29 mouse cellular contexts compared by ENCODE assay signal in the genomic region with DNA sequence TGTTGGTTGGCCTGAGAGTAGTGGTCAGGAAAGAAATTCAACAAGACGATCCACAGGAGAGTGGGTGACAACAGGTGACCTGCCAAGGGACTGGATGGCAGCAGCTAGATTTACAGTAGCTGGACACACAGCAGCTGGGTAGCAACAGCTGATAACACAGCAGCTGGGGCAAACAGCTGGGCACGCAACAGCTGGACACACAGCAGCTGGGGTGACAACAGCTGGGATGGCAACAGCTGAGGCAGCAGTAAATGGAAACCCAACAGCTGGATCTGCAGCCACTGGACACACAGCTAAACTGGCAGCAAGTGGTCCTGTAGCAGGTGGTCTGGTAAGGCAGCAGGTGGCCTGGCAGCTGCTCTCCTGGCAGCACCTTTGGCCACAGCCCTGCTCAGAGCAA. TPM values are rescaled to one million over a fixed set of nuclear protein-coding genes. Genes with fewer than 3 reads are reported as not detected.
DNase-seq lines count a peak whose midpoint lies in the region; ATAC-seq and TF ChIP-seq lines count a peak whose summit lies in the region.
"Had no signal": no experiment of that assay in that cellular context is flagged by ENCODE, and none has a peak within 500 bp of the region (broad histone marks: within the 10 kb centered on the region; RNA-seq: fewer than 3 reads in every experiment).

No protein-coding gene starts in this region.

- H3K9me3 ChIP-seq in G1E (replicated peaks): peaks cover 18% of the 10 kb centered on the region
- H3K9me3 ChIP-seq in forebrain, embryonic 13.5 days (replicated peaks): no peaks in the 10 kb centered on the region; the same call in 1 of the 2 replicates
- H3K9me3 ChIP-seq in forebrain, embryonic 14.5 days (replicated peaks; ENCODE audit: control insufficient read depth, low read length): no peaks in the 10 kb centered on the region
- H3K9me3 ChIP-seq: embryonic facial prominence, embryonic 13.5 days; embryonic facial prominence, embryonic 15.5 days; forebrain, embryonic 12.5 days had no signal

- H3K9ac ChIP-seq in forebrain, embryonic 13.5 days: no peak overlapping the region
- H3K9ac ChIP-seq in forebrain, embryonic 14.5 days (ENCODE audit: low read length): no peak overlapping the region
- H3K9ac ChIP-seq: embryonic facial prominence, embryonic 13.5 days; embryonic facial prominence, embryonic 15.5 days; forebrain, embryonic 12.5 days had no signal

- no peaks in the 10 kb centered on the region for H3K27me3 ChIP-seq in C2C12 (ENCODE audit: control insufficient read depth, insufficient read depth, insufficient read length)
- no peaks in the 10 kb centered on the region for H3K27me3 ChIP-seq in G1E (ENCODE audit: insufficient read depth, low read length)
- H3K27me3 ChIP-seq in forebrain, embryonic 13.5 days: no peaks in the 10 kb centered on the region
- no peaks in the 10 kb centered on the region for H3K27me3 ChIP-seq in forebrain, embryonic 14.5 days (replicated peaks; ENCODE audit: control insufficient read depth, insufficient read depth, low read length)
- H3K27me3 ChIP-seq: embryonic facial prominence, embryonic 13.5 days; embryonic facial prominence, embryonic 15.5 days; forebrain, embryonic 12.5 days had no signal

- no peak for TF ChIP-seq CTCF in C2C12 (IDR thresholded peaks at IDR 0.05; ENCODE audit: control insufficient read depth, insufficient read depth, insufficient read length)
- no peak for TF ChIP-seq CTCF in G1E (IDR thresholded peaks at IDR 0.05; ENCODE audit: low read depth, low read length)

- no peak overlapping the region for H3ac ChIP-seq in C2C12 (ENCODE audit: control insufficient read depth, insufficient read length, low read depth)

- H3K4me2 ChIP-seq in forebrain, embryonic 13.5 days: no peak overlapping the region
- H3K4me2 ChIP-seq in forebrain, embryonic 14.5 days (ENCODE audit: low read length): no peak overlapping the region
- H3K4me2 ChIP-seq: embryonic facial prominence, embryonic 13.5 days; embryonic facial prominence, embryonic 15.5 days; forebrain, embryonic 12.5 days had no signal

- no peaks in the 10 kb centered on the region for H3K79me3 ChIP-seq in C2C12 (ENCODE audit: low read depth)

- H3K36me3 ChIP-seq in C2C12 (ENCODE audit: control insufficient read depth, insufficient read depth) (no peaks in the 10 kb centered on the region), G1E (replicated peaks) (no peaks in the 10 kb centered on the region)
- no peaks in the 10 kb centered on the region for H3K36me3 ChIP-seq in forebrain, embryonic 13.5 days (ENCODE audit: poor library complexity, severe bottlenecking)
- H3K36me3 ChIP-seq in forebrain, embryonic 14.5 days (ENCODE audit: control insufficient read depth, insufficient read depth, low read length): no peaks in the 10 kb centered on the region
- H3K36me3 ChIP-seq: embryonic facial prominence, embryonic 13.5 days; embryonic facial prominence, embryonic 15.5 days; forebrain, embryonic 10.5 days; forebrain, embryonic 12.5 days had no signal

- H3K4me3 ChIP-seq in C2C12 (ENCODE audit: insufficient read depth, poor library complexity, severe bottlenecking) (no peak overlapping the region), G1E (ENCODE audit: low read depth, low read length) (0 out of 2 replicates have a peak overlapping the region, but pooled peaks have one; percentile 4)
- no peak overlapping the region for H3K4me3 ChIP-seq in forebrain, embryonic 13.5 days
- no peak overlapping the region for H3K4me3 ChIP-seq in forebrain, embryonic 14.5 days (ENCODE audit: low read depth, low read length)
- H3K4me3 ChIP-seq: embryonic facial prominence, embryonic 13.5 days; embryonic facial prominence, embryonic 15.5 days; erythroblast, embryonic 14.5 days; forebrain, embryonic 10.5 days; forebrain, embryonic 12.5 days had no signal

- WGBS in forebrain, embryonic 13.5 days: 76% methylated on average over 2 of the region's 2 CpGs
- 87% methylated on average over 2 of the region's 2 CpGs for WGBS in forebrain, embryonic 14.5 days

- no peaks in the 10 kb centered on the region for H3K79me2 ChIP-seq in C2C12 (ENCODE audit: control insufficient read depth, insufficient read depth)

- ATAC-seq in G1E (ENCODE audit: extremely low read depth, insufficient number of reproducible peaks, low FRiP score, poor library complexity, severe bottlenecking): no peak
- no peak for ATAC-seq in forebrain, embryonic 13.5 days
- ATAC-seq in forebrain, embryonic 14.5 days: no peak
- ATAC-seq: CD4-positive, CD25-positive, alpha-beta regulatory T cell, adult 4 months; forebrain, embryonic 16.5 days had no signal

- peak; percentile 84 for DNase-seq in heart, adult 11 months
- no peak for DNase-seq in heart, adult 8-10 months (ENCODE audit: low spot score)
- no peak for DNase-seq in G1E (ENCODE audit: low spot score)
- no peak for DNase-seq in forebrain, embryonic 14.5 days (ENCODE audit: low spot score)
- DNase-seq: adrenal gland, adult 2 months; adrenal gland, postnatal 10 days; adrenal gland, postnatal 25 days; cerebellum, adult 11 months; cerebellum, adult 2 months; cerebellum, adult 9-10 months; cerebellum, postnatal 14 days; cerebellum, postnatal 36 days; embryo, embryonic 11 days had no signal

- no peaks in the 10 kb centered on the region for H3K4me1 ChIP-seq in G1E (ENCODE audit: insufficient read depth, low read depth, low read length)
- peaks cover 9% of the 10 kb centered on the region for H3K4me1 ChIP-seq in forebrain, embryonic 13.5 days
- no peaks in the 10 kb centered on the region for H3K4me1 ChIP-seq in forebrain, embryonic 14.5 days (ENCODE audit: control insufficient read depth, insufficient read depth, low read length)
- H3K4me1 ChIP-seq: embryonic facial prominence, embryonic 13.5 days; embryonic facial prominence, embryonic 15.5 days had no signal

- H3K27ac ChIP-seq in forebrain, embryonic 13.5 days: no peak overlapping the region
- H3K27ac ChIP-seq in forebrain, embryonic 14.5 days (ENCODE audit: low read depth, low read length): no peak overlapping the region
- H3K27ac ChIP-seq: embryonic facial prominence, embryonic 13.5 days; embryonic facial prominence, embryonic 15.5 days; forebrain, embryonic 10.5 days; forebrain, embryonic 12.5 days had no signal

TF ChIP-seq in C2C12, 6 proteins besides CTCF, POLR2A, EP300 and RAD21:
- peak; percentile 86 for TF ChIP-seq MYOD1 (IDR thresholded peaks at IDR 0.05; ENCODE audit: control insufficient read depth, insufficient read length, low read depth)
- no peak for TF ChIP-seq USF1 (IDR thresholded peaks at IDR 0.05; ENCODE audit: low read depth)

RNA-seq across cellular contexts. Expression of a gene that starts 4.7 kb away (rescaled TPM):
- not detected for total RNA-seq in heart, adult 8-10 months (2022)
- polyA plus RNA-seq in C2C12 (2012; fragmentation: generic; extraction: Trizol) (not detected), G1E (2012) (not detected in 2 replicates)
- total RNA-seq in G1E (2014; fragmentation: Nextera tagmentation) (not detected in 2 replicates), G1E (2017) (not detected in 2 replicates)
- polyA plus RNA-seq in forebrain, embryonic 13.5 days (2015; fragmentation: Nextera tagmentation; extraction: Ambion mirVana): not detected in 2 replicates
- not detected in 2 replicates for polyA plus RNA-seq in forebrain, embryonic 14.5 days (2014; fragmentation: Nextera tagmentation; extraction: Ambion mirVana)
- total RNA-seq: adrenal gland, adult 2 months; adrenal gland, postnatal 10 days; adrenal gland, postnatal 25 days; adrenal gland, postnatal 4 days; CH12.LX; common myeloid progenitor, adult 5-6 weeks; MEL had no signal
- polyA plus RNA-seq: adrenal gland, adult 2 months; brain, embryonic 14.5 days; CD4-positive, CD25-positive, alpha-beta regulatory T cell, adult 4 months; cerebellum, adult 2 months; embryonic facial prominence, embryonic 11.5 days; embryonic facial prominence, embryonic 13.5 days; erythroblast, embryonic 14.5 days; forebrain, embryonic 10.5 days; forebrain, embryonic 12.5 days; forebrain, embryonic 16.5 days; frontal cortex, adult 2 months had no signal

RNA-seq across cellular contexts. Expression of a gene that starts 8.9 kb away (rescaled TPM):
- total RNA-seq in heart, adult 8-10 months (2022): not detected
- not detected for polyA plus RNA-seq in C2C12 (2012; fragmentation: generic; extraction: Trizol)
- total RNA-seq in G1E (2014; fragmentation: Nextera tagmentation): not detected in 2 replicates
- not detected in 2 replicates for total RNA-seq in G1E (2017)
- not detected in 2 replicates for polyA plus RNA-seq in G1E (2012)
- not detected in 2 replicates for polyA plus RNA-seq in forebrain, embryonic 13.5 days (2015; fragmentation: Nextera tagmentation; extraction: Ambion mirVana)
- not detected in 2 replicates for polyA plus RNA-seq in forebrain, embryonic 14.5 days (2014; fragmentation: Nextera tagmentation; extraction: Ambion mirVana)
- total RNA-seq: adrenal gland, adult 2 months; adrenal gland, postnatal 10 days; adrenal gland, postnatal 25 days; adrenal gland, postnatal 4 days; CH12.LX; common myeloid progenitor, adult 5-6 weeks; MEL had no signal
- polyA plus RNA-seq: adrenal gland, adult 2 months; brain, embryonic 14.5 days; CD4-positive, CD25-positive, alpha-beta regulatory T cell, adult 4 months; cerebellum, adult 2 months; embryonic facial prominence, embryonic 11.5 days; embryonic facial prominence, embryonic 13.5 days; embryonic facial prominence, embryonic 15.5 days; erythroblast, embryonic 14.5 days; forebrain, embryonic 10.5 days; forebrain, embryonic 12.5 days; forebrain, embryonic 16.5 days; frontal cortex, adult 2 months had no signal

RNA-seq across cellular contexts. Expression of a gene that starts 11.0 kb away (rescaled TPM):
- not detected for total RNA-seq in heart, adult 8-10 months (2022)
- polyA plus RNA-seq in C2C12 (2012; fragmentation: generic; extraction: Trizol): not detected
- total RNA-seq in G1E (2014; fragmentation: Nextera tagmentation): not detected in 2 replicates
- not detected in 2 replicates for total RNA-seq in G1E (2017)
- not detected in 2 replicates for polyA plus RNA-seq in G1E (2012)
- not detected in 2 replicates for polyA plus RNA-seq in forebrain, embryonic 13.5 days (2015; fragmentation: Nextera tagmentation; extraction: Ambion mirVana)
- not detected in 2 replicates for polyA plus RNA-seq in forebrain, embryonic 14.5 days (2014; fragmentation: Nextera tagmentation; extraction: Ambion mirVana)
- total RNA-seq: adrenal gland, adult 2 months; adrenal gland, postnatal 10 days; adrenal gland, postnatal 25 days; adrenal gland, postnatal 4 days; CH12.LX; common myeloid progenitor, adult 5-6 weeks; MEL had no signal
- polyA plus RNA-seq: adrenal gland, adult 2 months; brain, embryonic 14.5 days; CD4-positive, CD25-positive, alpha-beta regulatory T cell, adult 4 months; cerebellum, adult 2 months; embryonic facial prominence, embryonic 11.5 days; embryonic facial prominence, embryonic 13.5 days; forebrain, embryonic 10.5 days; forebrain, embryonic 12.5 days; forebrain, embryonic 16.5 days; frontal cortex, adult 2 months had no signal

RNA-seq across cellular contexts. Expression of a gene that starts 17.5 kb away (rescaled TPM):
- not detected for total RNA-seq in heart, adult 8-10 months (2022)
- not detected for polyA plus RNA-seq in C2C12 (2012; fragmentation: generic; extraction: Trizol)
- not detected in 2 replicates for total RNA-seq in G1E (2014; fragmentation: Nextera tagmentation)
- 0.29 TPM in 1 of 2 replicates, not detected in the other for total RNA-seq in G1E (2017)
- polyA plus RNA-seq in G1E (2012): not detected in 2 replicates
- polyA plus RNA-seq in forebrain, embryonic 13.5 days (2015; fragmentation: Nextera tagmentation; extraction: Ambion mirVana): not detected in 2 replicates
- not detected in 2 replicates for polyA plus RNA-seq in forebrain, embryonic 14.5 days (2014; fragmentation: Nextera tagmentation; extraction: Ambion mirVana)
- total RNA-seq: adrenal gland, adult 2 months; adrenal gland, postnatal 10 days; adrenal gland, postnatal 25 days; adrenal gland, postnatal 4 days; CH12.LX; common myeloid progenitor, adult 5-6 weeks; MEL had no signal
- polyA plus RNA-seq: adrenal gland, adult 2 months; brain, embryonic 14.5 days; CD4-positive, CD25-positive, alpha-beta regulatory T cell, adult 4 months; cerebellum, adult 2 months; embryonic facial prominence, embryonic 11.5 days; embryonic facial prominence, embryonic 13.5 days; erythroblast, embryonic 14.5 days; forebrain, embryonic 10.5 days; forebrain, embryonic 12.5 days; forebrain, embryonic 16.5 days; frontal cortex, adult 2 months had no signal

RNA-seq across cellular contexts. Expression of a gene that starts 26.4 kb away (rescaled TPM):
- total RNA-seq in heart, adult 8-10 months (2022): not detected
- polyA plus RNA-seq in C2C12 (2012; fragmentation: generic; extraction: Trizol) (not detected), G1E (2012) (not detected in 2 replicates)
- total RNA-seq in G1E (2014; fragmentation: Nextera tagmentation) (not detected in 2 replicates), G1E (2017) (not detected in 2 replicates)
- not detected in 2 replicates for polyA plus RNA-seq in forebrain, embryonic 13.5 days (2015; fragmentation: Nextera tagmentation; extraction: Ambion mirVana)
- not detected in 2 replicates for polyA plus RNA-seq in forebrain, embryonic 14.5 days (2014; fragmentation: Nextera tagmentation; extraction: Ambion mirVana)
- total RNA-seq: adrenal gland, adult 2 months; adrenal gland, postnatal 10 days; adrenal gland, postnatal 25 days; adrenal gland, postnatal 4 days; CH12.LX; common myeloid progenitor, adult 5-6 weeks; MEL had no signal
- polyA plus RNA-seq: adrenal gland, adult 2 months; brain, embryonic 14.5 days; CD4-positive, CD25-positive, alpha-beta regulatory T cell, adult 4 months; cerebellum, adult 2 months; embryonic facial prominence, embryonic 11.5 days; embryonic facial prominence, embryonic 13.5 days; erythroblast, embryonic 14.5 days; forebrain, embryonic 10.5 days; forebrain, embryonic 12.5 days; forebrain, embryonic 16.5 days; frontal cortex, adult 2 months had no signal
